Mouse (Mus musculus) urinary bladder, adult 2 months (tissue): ENCODE results near the gene Retsat. TPM values are rescaled to one million over a fixed set of nuclear protein-coding genes. Genes with fewer than 3 reads are reported as not detected.

Experiments used
- DNase-seq: peaks from one replicate; pipeline ENCODE4 v3.0.0; 2022; ENCODE audit warnings: low spot score
- polyA plus RNA-seq: library from polyadenylated mRNA; depleted of rRNA; stranded (reverse); fragments of >200 nt; gene quantifications from 2 replicates; pipeline ENCODE4 v1.2.3, GENCODE M21; 2012; rRNA removed

The Retsat gene
- 19.6 and 22.7 TPM in 2 replicates for polyA plus RNA-seq

GRCm38 (mm10) chr6:72597956-72598753 is at the start of gene Retsat, which contains the start of gene Elmod3:
Retsat (plus strand) TSS chr6:72598475.
Elmod3 (minus strand) TSS chr6:72598413.
- peak; percentile 86 for DNase-seq

- DNase-seq, result peak; percentile 64
Measured at GRCm38 (mm10) chr6:72549041-72549580, 49.2 kb upstream of the Retsat start.

- DNase-seq, result no peak
Measured at GRCm38 (mm10) chr6:72550025-72550424, 48.2 kb upstream of the Retsat start.

- DNase-seq, result no peak
Measured at GRCm38 (mm10) chr6:72550503-72551100, 47.7 kb upstream of the Retsat start.

- no peak for DNase-seq
Measured at GRCm38 (mm10) chr6:72552171-72553078, 45.9 kb upstream of the Retsat start.

- no peak for DNase-seq
Measured at GRCm38 (mm10) chr6:72553079-72553412, 45.2 kb upstream of the Retsat start.

- DNase-seq, result no peak
Measured at GRCm38 (mm10) chr6:72560801-72561200, 37.5 kb upstream of the Retsat start.

GRCm38 (mm10) chr6:72562486-72562885 is 35.8 kb upstream of the Retsat start:
- DNase-seq, result no peak

GRCm38 (mm10) chr6:72562894-72563293 is 35.4 kb upstream of the Retsat start:
- no peak for DNase-seq

- no peak for DNase-seq
Measured at GRCm38 (mm10) chr6:72565506-72565905, 32.8 kb upstream of the Retsat start.

GRCm38 (mm10) chr6:72566044-72566443 is 32.2 kb upstream of the Retsat start:
- DNase-seq, result peak; percentile 56

GRCm38 (mm10) chr6:72567508-72567907 is 30.8 kb upstream of the Retsat start:
- DNase-seq, result no peak

GRCm38 (mm10) chr6:72568736-72569135 is 29.5 kb upstream of the Retsat start:
- no peak for DNase-seq

GRCm38 (mm10) chr6:72570644-72571397 is 27.5 kb upstream of the Retsat start:
- no peak for DNase-seq

GRCm38 (mm10) chr6:72571826-72572225 is 26.4 kb upstream of the Retsat start:
- no peak for DNase-seq

GRCm38 (mm10) chr6:72576041-72576440 is 22.2 kb upstream of the Retsat start:
- DNase-seq, result no peak

- DNase-seq, result no peak
Measured at GRCm38 (mm10) chr6:72581625-72582382, 16.5 kb upstream of the Retsat start.

GRCm38 (mm10) chr6:72583211-72583839 is 14.9 kb upstream of the Retsat start:
- no peak for DNase-seq

- DNase-seq, result no peak
Measured at GRCm38 (mm10) chr6:72584154-72584553, 14.1 kb upstream of the Retsat start.

- no peak for DNase-seq
Measured at GRCm38 (mm10) chr6:72586701-72587100, 11.6 kb upstream of the Retsat start.
